Mouse (Mus musculus) myocyte (in vitro differentiated cells): ENCODE measurements around the gene Med10. TPM values are rescaled to one million over a fixed set of nuclear protein-coding genes. Genes with fewer than 3 reads are reported as not detected.

ENCODE experiments used
- H3K27me3 ChIP-seq: one replicate; pipeline ENCODE4 v1.6.1; 2011; ENCODE audit not compliant: control insufficient read depth, insufficient read depth, insufficient read length
- H3K36me3 ChIP-seq: one replicate; pipeline ENCODE4 v1.6.1; 2011; ENCODE audit not compliant: control insufficient read depth, insufficient read depth
- H3K4me2 ChIP-seq: one replicate; pipeline ENCODE4 v1.6.1; 2011; ENCODE audit warnings: low read depth, control low read depth
- H3K4me3 ChIP-seq: one replicate; pipeline ENCODE4 v1.5.1; 2011; ENCODE audit warnings: mild to moderate bottlenecking, control low read depth, moderate library complexity
- H3K79me2 ChIP-seq: one replicate; pipeline ENCODE4 v1.6.1; 2011; ENCODE audit not compliant: control insufficient read depth, insufficient read depth
- H3ac ChIP-seq: one replicate; pipeline ENCODE4 v1.6.1; 2011; ENCODE audit not compliant: control insufficient read depth, insufficient read length
- CEBPB ChIP-seq: IDR thresholded peaks from 2 replicates; pipeline ENCODE4 v1.6.1; 2011; ENCODE audit warnings: mild to moderate bottlenecking, moderate library complexity; ENCODE audit not compliant: poor library complexity, insufficient read depth, severe bottlenecking
- E2F4 ChIP-seq: IDR thresholded peaks from one replicate; pipeline ENCODE4 v1.6.1; 2011; ENCODE audit warnings: mild to moderate bottlenecking, control low read depth, moderate library complexity; ENCODE audit not compliant: insufficient read depth
- MAX ChIP-seq: IDR thresholded peaks from one replicate; pipeline ENCODE4 v1.6.1; 2011; ENCODE audit warnings: low read depth, mild to moderate bottlenecking, control low read depth
- MYOD1 ChIP-seq, 3 experiments: IDR thresholded peaks; one replicate each; pipeline ENCODE4 v1.6.1; 2011; ENCODE audit warnings: control low read depth in 2 of 3, low read depth in 2 of 3, mild to moderate bottlenecking in 2 of 3, moderate library complexity in 1 of 3; ENCODE audit not compliant: insufficient read length in 2 of 3, control insufficient read depth in 1 of 3
- MYOG ChIP-seq, 3 experiments: IDR thresholded peaks; one replicate each; pipeline ENCODE4 v1.6.1; 2011; ENCODE audit warnings: control low read depth in 2 of 3, low read depth in 2 of 3, mild to moderate bottlenecking in 2 of 3; ENCODE audit not compliant: insufficient read length in 2 of 3, control insufficient read depth in 1 of 3, insufficient read depth in 1 of 3
- POLR2A ChIP-seq: IDR thresholded peaks from one replicate; pipeline ENCODE4 v1.6.1; 2011; ENCODE audit warnings: low read depth, mild to moderate bottlenecking, control low read depth, moderate library complexity; ENCODE audit not compliant: insufficient read length
- POLR2AphosphoS2 ChIP-seq: IDR thresholded peaks from one replicate; pipeline ENCODE4 v1.6.1; 2011; ENCODE audit warnings: low read depth, control low read depth; ENCODE audit not compliant: insufficient read length
- REST ChIP-seq: IDR thresholded peaks from one replicate; pipeline ENCODE4 v1.6.1; 2011; ENCODE audit warnings: mild to moderate bottlenecking, control low read depth, moderate library complexity; ENCODE audit not compliant: insufficient read depth, insufficient read length
- SRF ChIP-seq: IDR thresholded peaks from one replicate; pipeline ENCODE4 v1.6.1; 2011; ENCODE audit warnings: low read depth; ENCODE audit not compliant: control insufficient read depth, insufficient read length
- TCF12 ChIP-seq: IDR thresholded peaks from one replicate; pipeline ENCODE4 v1.6.1; 2011; ENCODE audit warnings: mild to moderate bottlenecking, control low read depth; ENCODE audit not compliant: poor library complexity, insufficient read depth, severe bottlenecking
- TCF3 ChIP-seq: IDR thresholded peaks from one replicate; pipeline ENCODE4 v1.6.1; 2011; ENCODE audit warnings: low read depth, control low read depth; ENCODE audit not compliant: insufficient read length
- USF1 ChIP-seq: IDR thresholded peaks from one replicate; pipeline ENCODE4 v1.6.1; 2011; ENCODE audit warnings: low read depth, mild to moderate bottlenecking, control low read depth, moderate library complexity
- polyA plus RNA-seq: library from polyadenylated mRNA; unstranded; fragments of >200 nt; fragmentation: generic; extraction: Trizol; gene quantifications from one replicate; pipeline ENCODE4 v1.2.1, GENCODE M21; 2012; ENCODE audit warnings: missing spikeins

Gene Med10
- polyA plus RNA-seq: 48.6 TPM

GRCm38 (mm10) chr13:69802095-69802494 lies at the start of gene Med10:
Med10 (plus strand) TSS chr13:69802395.
- Histone ChIP-seq H3ac (no peak within 1 kb of the TSS), H3K4me2 (no peak within 1 kb of the TSS), H3K4me3 (no peak within 1 kb of the TSS)

GRCm38 (mm10) chr13:69752875-69753274 lies 49.3 kb upstream of the Med10 start:
- Histone ChIP-seq H3K36me3 (no peaks in the 10 kb centered on the region), H3K79me2 (no peaks in the 10 kb centered on the region), H3K27me3 (peaks cover 6% of the 10 kb centered on the region), H3ac (no peak overlapping the region), H3K4me3 (no peak overlapping the region), H3K4me2 (no peak overlapping the region)
- no peak for TF ChIP-seq MAX
- TF ChIP-seq TCF12: no peak
- no peak for TF ChIP-seq TCF3
- no peak for TF ChIP-seq POLR2A
- no peak for TF ChIP-seq REST
- no peak for TF ChIP-seq E2F4
- TF ChIP-seq POLR2AphosphoS2: no peak
- no peak for TF ChIP-seq MYOD1 (IDR thresholded peaks at IDR 0.05; ENCODE audit: control insufficient read depth in 1 of 3, insufficient read length in 2 of 3, low read depth in 2 of 3)
- TF ChIP-seq MYOG (IDR thresholded peaks at IDR 0.05; ENCODE audit: control insufficient read depth in 1 of 3, insufficient read depth in 1 of 3, insufficient read length in 2 of 3, low read depth in 2 of 3): no peak
- no peak for TF ChIP-seq CEBPB
- no peak for TF ChIP-seq USF1
- TF ChIP-seq SRF: no peak

More at GRCm38 (mm10) chr13:69802095-69802494, at the start of gene Med10:
- no peaks in the 10 kb centered on the region for H3K79me2 ChIP-seq
- no peaks in the 10 kb centered on the region for H3K27me3 ChIP-seq
- no peaks in the 10 kb centered on the region for H3K36me3 ChIP-seq
- no peak for TF ChIP-seq CEBPB
- TF ChIP-seq TCF3: no peak
- no peak for TF ChIP-seq MYOG (IDR thresholded peaks at IDR 0.05; ENCODE audit: control insufficient read depth in 1 of 3, insufficient read depth in 1 of 3, insufficient read length in 2 of 3, low read depth in 2 of 3)
- TF ChIP-seq MYOD1 (IDR thresholded peaks at IDR 0.05; ENCODE audit: control insufficient read depth in 1 of 3, insufficient read length in 2 of 3, low read depth in 2 of 3): no peak
- TF ChIP-seq USF1: no peak
- TF ChIP-seq POLR2A: no peak
- TF ChIP-seq POLR2AphosphoS2: no peak
- TF ChIP-seq TCF12: no peak
- no peak for TF ChIP-seq SRF
- no peak for TF ChIP-seq E2F4
- TF ChIP-seq MAX: no peak
- no peak for TF ChIP-seq REST

DNA sequence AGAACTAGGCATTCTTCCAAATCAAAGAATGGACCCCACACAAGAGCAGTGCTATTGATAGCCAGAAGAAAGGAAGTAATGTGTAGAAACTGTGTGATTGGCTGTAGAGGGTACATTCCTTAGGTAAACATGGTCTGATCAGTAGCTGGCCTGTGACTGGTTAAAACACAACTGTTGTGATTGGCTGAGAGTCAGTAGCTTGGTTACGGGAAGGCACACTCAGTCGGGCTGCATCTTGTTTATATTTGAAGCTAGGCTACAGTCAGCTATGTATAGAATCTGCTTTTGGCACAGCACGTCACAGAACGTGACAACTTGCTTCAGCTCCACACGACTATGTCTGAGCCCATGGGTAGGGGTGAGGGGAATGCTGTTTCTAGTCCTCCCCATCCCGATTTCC lies 43.2 kb upstream of the Med10 start:
- no peak for TF ChIP-seq SRF
- no peak for TF ChIP-seq REST
- TF ChIP-seq POLR2A: no peak
- TF ChIP-seq E2F4: no peak
- no peak for TF ChIP-seq TCF3
- TF ChIP-seq MYOG (IDR thresholded peaks at IDR 0.05; ENCODE audit: control insufficient read depth in 1 of 3, insufficient read depth in 1 of 3, insufficient read length in 2 of 3, low read depth in 2 of 3): no peak
- no peak for TF ChIP-seq MAX
- TF ChIP-seq TCF12: no peak
- TF ChIP-seq POLR2AphosphoS2: no peak
- no peak for TF ChIP-seq MYOD1 (IDR thresholded peaks at IDR 0.05; ENCODE audit: control insufficient read depth in 1 of 3, insufficient read length in 2 of 3, low read depth in 2 of 3)
- TF ChIP-seq USF1: no peak
- TF ChIP-seq CEBPB: no peak
- Histone ChIP-seq H3K36me3 (no peaks in the 10 kb centered on the region), H3K4me2 (no peak overlapping the region), H3K79me2 (no peaks in the 10 kb centered on the region), H3ac (no peak overlapping the region), H3K4me3 (no peak overlapping the region), H3K27me3 (peaks cover 4% of the 10 kb centered on the region)

GRCm38 (mm10) chr13:69761393-69761792 lies 40.8 kb upstream of the Med10 start:
- Histone ChIP-seq H3K27me3 (no peaks in the 10 kb centered on the region), H3K4me2 (no peak overlapping the region), H3K36me3 (no peaks in the 10 kb centered on the region), H3K79me2 (no peaks in the 10 kb centered on the region), H3K4me3 (no peak overlapping the region), H3ac (no peak overlapping the region)
- TF ChIP-seq TCF3 (no peak), POLR2AphosphoS2 (no peak), E2F4 (no peak), USF1 (no peak), SRF (no peak), MYOG (IDR thresholded peaks at IDR 0.05; ENCODE audit: control insufficient read depth in 1 of 3, insufficient read depth in 1 of 3, insufficient read length in 2 of 3, low read depth in 2 of 3) (no peak)

DNA sequence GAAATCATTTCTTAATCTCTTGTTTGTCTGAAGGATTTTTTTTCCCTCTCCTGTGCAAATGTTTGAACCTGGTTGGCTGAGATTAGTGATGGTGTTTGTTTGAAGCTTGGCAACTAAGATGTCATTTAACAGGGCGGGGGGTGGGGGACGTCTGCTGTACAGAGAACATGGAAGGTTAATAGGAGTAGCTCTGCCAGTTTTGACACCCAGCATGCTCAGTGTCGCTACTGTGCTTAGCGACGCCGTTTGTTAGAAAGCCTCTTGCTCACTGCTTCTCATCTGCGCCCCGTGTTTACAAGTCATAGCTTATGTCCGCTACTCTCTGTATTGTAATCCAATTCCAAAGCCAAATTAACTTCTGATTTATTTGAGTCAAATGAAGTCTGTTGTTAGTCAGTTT lies 37.5 kb upstream of the Med10 start:
- no peak for TF ChIP-seq USF1
- TF ChIP-seq TCF12: no peak
- no peak for TF ChIP-seq POLR2A
- TF ChIP-seq REST: no peak
- no peak for TF ChIP-seq MAX
- no peak for TF ChIP-seq MYOD1 (IDR thresholded peaks at IDR 0.05; ENCODE audit: control insufficient read depth in 1 of 3, insufficient read length in 2 of 3, low read depth in 2 of 3)
- TF ChIP-seq POLR2AphosphoS2: no peak
- TF ChIP-seq TCF3: no peak
- no peak for TF ChIP-seq CEBPB
- TF ChIP-seq E2F4: no peak
- no peak for TF ChIP-seq MYOG (IDR thresholded peaks at IDR 0.05; ENCODE audit: control insufficient read depth in 1 of 3, insufficient read depth in 1 of 3, insufficient read length in 2 of 3, low read depth in 2 of 3)
- TF ChIP-seq SRF: no peak
- Histone ChIP-seq H3K27me3 (no peaks in the 10 kb centered on the region), H3K4me3 (no peak overlapping the region), H3ac (no peak overlapping the region), H3K36me3 (no peaks in the 10 kb centered on the region), H3K4me2 (no peak overlapping the region), H3K79me2 (no peaks in the 10 kb centered on the region)
